Mouse (Mus musculus) limb, embryonic 11.5 days (tissue): ENCODE results near the gene Fgf22. TPM values are rescaled to one million over a fixed set of nuclear protein-coding genes. Genes with fewer than 3 reads are reported as not detected.

Source experiments
- ATAC-seq: fragments of 200-750 bp; cut with Nextera tagmentation; 2 replicates; pipeline ENCODE4 v1.8.0; 2017; ENCODE audit warnings: low read depth; ENCODE audit not compliant: insufficient number of reproducible peaks, low FRiP score, low TSS enrichment
- DNase-seq: peaks from one replicate; pipeline ENCODE4 v3.0.0-alpha.2; 2015; ENCODE audit warnings: low spot score
- H3K27ac ChIP-seq: fragments of 300-500 bp; sonication (generic); replicated peaks from 2 replicates; pipeline ENCODE4 v1.5.1; 2014; ENCODE audit warnings: low read depth, mild to moderate bottlenecking, low read length
- H3K27me3 ChIP-seq: fragments of 300-500 bp; sonication (generic); 2 replicates; pipeline ENCODE4 v1.6.1; 2014; ENCODE audit warnings: mild to moderate bottlenecking, low read length, mixed read lengths; ENCODE audit not compliant: control insufficient read depth, insufficient read depth
- H3K36me3 ChIP-seq: fragments of 300-500 bp; sonication (generic); 2 replicates; pipeline ENCODE4 v1.6.1; 2014; ENCODE audit warnings: mild to moderate bottlenecking, low read length, moderate library complexity, mixed read lengths; ENCODE audit not compliant: control insufficient read depth, insufficient read depth
- H3K4me1 ChIP-seq: fragments of 300-500 bp; sonication (generic); 2 replicates; pipeline ENCODE4 v1.6.1; 2014; ENCODE audit warnings: low read length, mixed read lengths; ENCODE audit not compliant: control insufficient read depth, insufficient read depth
- H3K4me2 ChIP-seq: fragments of 300-500 bp; sonication (generic); 2 replicates; pipeline ENCODE4 v1.6.1; 2014; ENCODE audit warnings: low read depth, mild to moderate bottlenecking, moderate library complexity; ENCODE audit not compliant: severe bottlenecking
- H3K4me3 ChIP-seq: fragments of 300-500 bp; sonication (generic); 2 replicates; pipeline ENCODE4 v1.5.1; 2014; ENCODE audit warnings: low read depth, low read length
- H3K9ac ChIP-seq: fragments of 300-500 bp; sonication (generic); 2 replicates; pipeline ENCODE4 v1.6.1; 2014; ENCODE audit warnings: mild to moderate bottlenecking, low read length
- H3K9me3 ChIP-seq: fragments of 300-500 bp; sonication (generic); 2 replicates; pipeline ENCODE4 v1.6.1; 2016; ENCODE audit warnings: low read length; ENCODE audit not compliant: control insufficient read depth
- WGBS: fragments of 180-500 bp; shearing (Covaris S2); extraction: QIAGEN DNeasy Blood & Tissue Kit; methylation state at CpG from one replicate; pipeline ENCODE4 v1.1.7; 2014; 5-methylcytosine and 5-hydroxymethylcytosine counted together
- polyA plus RNA-seq: library from polyadenylated mRNA; unstranded; fragments of >200 nt; fragmentation: Nextera tagmentation; extraction: Ambion mirVana; gene quantifications from 2 replicates; pipeline ENCODE4 v1.2.1, GENCODE M21; 2014

Fgf22 gene
- polyA plus RNA-seq, 1 experiment from 2014 or later, result 0.33 TPM

- ATAC-seq, result no peak
- Histone ChIP-seq H3K4me1 (peaks cover 8% of the 10 kb centered on the region), H3K27me3 (peaks cover 30% of the 10 kb centered on the region), H3K27ac (no peak overlapping the region), H3K9ac (no peak overlapping the region), H3K4me3 (no peak overlapping the region), H3K36me3 (no peaks in the 10 kb centered on the region), H3K4me2 (no peak overlapping the region), H3K9me3 (no peaks in the 10 kb centered on the region)
- no peak for DNase-seq
- WGBS, result 66% methylated on average over 7 of the region's 7 CpGs
These were observed 28.2 kb downstream of the Fgf22 start for GRCm38 (mm10) chr10:79783050-79783449.

GRCm38 (mm10) chr10:79783920-79784800 lies 29.3 kb downstream of the Fgf22 start:
- Histone ChIP-seq H3K9me3 (no peaks in the 10 kb centered on the region), H3K27me3 (peaks cover 21% of the 10 kb centered on the region), H3K36me3 (no peaks in the 10 kb centered on the region), H3K27ac (no peak overlapping the region), H3K4me3 (no peak overlapping the region), H3K9ac (no peak overlapping the region), H3K4me2 (no peak overlapping the region), H3K4me1 (peaks cover 9% of the 10 kb centered on the region)
- no peak for ATAC-seq
- WGBS, result 36% methylated on average over 27 of the region's 27 CpGs
- peak; percentile 69 for DNase-seq

- peak; percentile 91 for DNase-seq
- WGBS, result 36% methylated on average over 7 of the region's 7 CpGs
- Histone ChIP-seq H3K4me1 (0 out of 2 replicates have a peak, but pooled peaks cover 2% of the 10 kb centered on the region), H3K9ac (no peak overlapping the region), H3K27ac (no peak overlapping the region), H3K36me3 (no peaks in the 10 kb centered on the region), H3K9me3 (no peaks in the 10 kb centered on the region), H3K4me3 (no peak overlapping the region), H3K4me2 (0 out of 2 replicates have a peak overlapping the region, but pooled peaks have one; percentile 1), H3K27me3 (peaks cover 6% of the 10 kb centered on the region; the same call in 1 of the 2 replicates)
- no peak for ATAC-seq
These were observed 33.7 kb downstream of the Fgf22 start for GRCm38 (mm10) chr10:79788386-79789158.

- ATAC-seq (no peak), DNase-seq (no peak)
- Histone ChIP-seq H3K4me2 (no peak overlapping the region), H3K27me3 (0 out of 2 replicates have a peak, but pooled peaks cover 1% of the 10 kb centered on the region), H3K9me3 (no peaks in the 10 kb centered on the region), H3K9ac (no peak overlapping the region), H3K4me3 (no peak overlapping the region), H3K4me1 (peaks cover 8% of the 10 kb centered on the region), H3K27ac (no peak overlapping the region), H3K36me3 (no peaks in the 10 kb centered on the region)
- WGBS, result 43% methylated on average over 2 of the region's 2 CpGs
These were observed 34.7 kb downstream of the Fgf22 start for GRCm38 (mm10) chr10:79789581-79789980.

- H3K27me3 ChIP-seq, result no peaks in the 10 kb centered on the region
- no peaks in the 10 kb centered on the region for H3K9me3 ChIP-seq
- no peaks in the 10 kb centered on the region for H3K36me3 ChIP-seq
- WGBS, result 80% methylated on average over 4 of the region's 4 CpGs
- peaks cover 13% of the 10 kb centered on the region for H3K4me1 ChIP-seq
- H3K4me2 ChIP-seq, result no peak within 1 kb of the TSS
- H3K4me3 ChIP-seq, result no peak within 1 kb of the TSS
- ATAC-seq (no peak), DNase-seq (no peak)
- H3K27ac ChIP-seq, result no peak within 1 kb of the TSS
- H3K9ac ChIP-seq, result no peak within 1 kb of the TSS
These were observed 36.0 kb downstream of the Fgf22 start, which contains the start of gene Prss57 for GRCm38 (mm10) chr10:79790861-79791260. TSS of gene Prss57 (minus strand) at chr10:79790961.

GRCm38 (mm10) chr10:79792339-79793040 lies 37.6 kb downstream of the Fgf22 start:
- Histone ChIP-seq H3K27ac (no peak overlapping the region), H3K4me1 (peaks cover 17% of the 10 kb centered on the region), H3K27me3 (no peaks in the 10 kb centered on the region), H3K9ac (no peak overlapping the region), H3K36me3 (no peaks in the 10 kb centered on the region), H3K4me2 (no peak overlapping the region), H3K9me3 (no peaks in the 10 kb centered on the region), H3K4me3 (no peak overlapping the region)
- WGBS, result 84% methylated on average over 5 of the region's 5 CpGs
- ATAC-seq, result no peak
- DNase-seq, result no peak

GRCm38 (mm10) chr10:79793051-79793737 lies 38.3 kb downstream of the Fgf22 start, which contains the start of gene Palm:
TSS of gene Palm (plus strand) at chr10:79793572.
- no peaks in the 10 kb centered on the region for H3K9me3 ChIP-seq
- no peaks in the 10 kb centered on the region for H3K36me3 ChIP-seq
- H3K9ac ChIP-seq, result peak within 1 kb of the TSS; percentile 96
- peak; percentile 55; the same call in 1 of the 2 replicates for ATAC-seq
- peaks cover 17% of the 10 kb centered on the region for H3K4me1 ChIP-seq
- H3K27me3 ChIP-seq, result no peaks in the 10 kb centered on the region
- H3K27ac ChIP-seq, result peak within 1 kb of the TSS; percentile 72
- peak within 1 kb of the TSS; percentile 93 for H3K4me3 ChIP-seq
- DNase-seq, result peak; percentile 84
- WGBS, result 6% methylated on average over 48 of the region's 51 CpGs
- H3K4me2 ChIP-seq, result peak within 1 kb of the TSS; percentile 93
